Mouse (Mus musculus): Measurements from ENCODE around the gene Cyp8b1. TPM values are rescaled to one million over a fixed set of nuclear protein-coding genes. Genes with fewer than 3 reads are reported as not detected.

Cyp8b1 gene
- polyA plus RNA-seq (2021), result not detected

DNA sequence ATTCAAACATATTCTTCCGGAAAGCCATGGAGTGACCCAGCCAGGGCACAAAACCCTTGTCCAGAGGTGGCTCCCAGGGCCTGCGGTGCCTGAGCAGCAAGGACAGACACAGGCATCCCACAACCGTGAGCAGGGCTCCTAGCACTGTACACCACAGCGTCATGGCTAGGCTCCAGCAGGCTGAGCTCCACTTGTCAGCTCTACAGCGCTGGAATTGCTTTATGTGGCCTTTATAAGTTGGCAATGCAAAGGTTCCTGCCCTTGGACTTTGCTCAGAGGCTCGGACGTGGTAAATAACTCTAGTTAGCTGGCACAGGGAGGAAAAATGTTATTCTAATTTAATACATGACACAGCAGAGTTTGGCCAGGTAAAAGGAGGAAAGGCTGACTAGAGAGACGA is at the start of gene Cyp8b1:
Cyp8b1 (minus strand) TSS at position 204 of the 400 bp plus-strand sequence.
- CTCF ChIA-PET, result interaction anchor here (1.1 to 4.3 kb wide), 2 partner anchors 13 to 26 kb away, joined by 3 to 17 read pairs; no protein-coding TSS in a partner anchor

DNA sequence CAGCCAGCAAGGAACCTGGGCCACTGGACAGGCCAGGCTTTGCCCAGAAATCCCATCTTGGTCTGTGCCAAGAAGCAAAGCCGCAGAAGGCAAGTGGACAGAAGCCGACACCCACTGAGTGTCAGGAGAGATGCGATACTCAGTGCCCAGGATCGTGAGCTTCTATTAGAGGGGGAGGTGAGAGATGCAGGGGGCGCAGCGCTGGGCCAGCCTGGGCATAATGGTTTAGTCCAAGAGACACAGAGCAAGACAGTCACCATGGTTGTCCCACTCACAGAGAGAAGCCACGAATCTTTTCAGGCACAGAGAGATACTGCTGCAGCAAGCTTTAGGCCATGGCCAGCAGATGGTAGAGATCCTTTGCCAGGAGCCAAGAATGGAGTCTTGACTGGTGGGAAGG is 48.8 kb upstream of the Cyp8b1 start:
- no peak for TF ChIP-seq CTCF (IDR thresholded peaks at IDR 0.05)
- no peaks in the 10 kb centered on the region for H3K27me3 ChIP-seq
- CTCF ChIA-PET, result interaction anchor here (1.4 kb wide), 1 partner anchor 49 kb away, joined by 3 read pairs; no protein-coding TSS in a partner anchor
- POLR2A ChIA-PET, result no interaction called here
- DNase-seq (ENCODE audit: low read depth, low spot score), result no peak
- ATAC-seq, result no peak
- in situ Hi-C loops (cut with MboI; ENCODE audit: low pct_unique_long_range_greater_than_20kb), result no loop called here

More for the DNA sequence above, at the start of gene Cyp8b1:
- POLR2A ChIA-PET, result no interaction called here
- ATAC-seq, result no peak
- TF ChIP-seq CTCF (IDR thresholded peaks at IDR 0.05), result no peak
- in situ Hi-C loops (cut with MboI; ENCODE audit: low pct_unique_long_range_greater_than_20kb), result no loop called here
- H3K27me3 ChIP-seq, result peaks cover 38% of the 10 kb centered on the region
- DNase-seq (ENCODE audit: low read depth, low spot score), result no peak

DNA sequence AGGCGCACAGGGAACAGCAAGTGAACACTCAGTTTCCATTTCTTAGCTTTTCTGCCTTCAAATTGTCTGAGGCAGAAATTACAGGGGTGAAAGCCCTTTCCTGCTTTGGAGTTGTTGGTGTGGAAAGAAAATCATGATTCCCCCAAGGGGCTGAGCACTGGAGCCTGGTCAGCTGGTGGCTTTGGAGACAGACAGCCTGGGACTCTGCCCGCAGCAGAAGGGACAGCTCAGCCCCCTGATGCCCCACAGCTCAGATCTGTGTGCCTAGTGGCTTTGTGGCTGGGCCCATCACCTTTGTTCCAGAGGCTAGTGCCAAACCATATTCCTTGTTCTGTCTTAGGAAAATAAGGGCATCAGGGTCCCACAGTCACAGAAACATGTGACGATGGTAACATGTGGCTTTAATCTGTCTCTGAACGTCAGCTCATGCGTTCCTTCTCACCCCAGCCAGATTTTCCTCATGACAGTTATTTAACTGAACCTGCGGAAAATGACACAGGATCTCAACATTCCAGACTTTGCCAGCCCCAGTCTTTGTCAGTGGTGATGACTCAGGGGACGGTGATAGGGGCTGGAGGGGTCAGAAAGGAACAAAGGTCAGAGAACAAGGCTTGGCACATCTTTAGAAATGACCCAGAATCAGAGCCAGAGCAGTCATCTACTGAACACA is 44.0 kb upstream of the Cyp8b1 start:
- TF ChIP-seq CTCF (IDR thresholded peaks at IDR 0.05), result no peak
- ATAC-seq (no peak), DNase-seq (ENCODE audit: low read depth, low spot score) (no peak)
- ChIA-PET CTCF (no interaction called here), POLR2A (no interaction called here)
- H3K27me3 ChIP-seq, result no peaks in the 10 kb centered on the region
- in situ Hi-C loops (cut with MboI; ENCODE audit: low pct_unique_long_range_greater_than_20kb), result no loop called here

DNA sequence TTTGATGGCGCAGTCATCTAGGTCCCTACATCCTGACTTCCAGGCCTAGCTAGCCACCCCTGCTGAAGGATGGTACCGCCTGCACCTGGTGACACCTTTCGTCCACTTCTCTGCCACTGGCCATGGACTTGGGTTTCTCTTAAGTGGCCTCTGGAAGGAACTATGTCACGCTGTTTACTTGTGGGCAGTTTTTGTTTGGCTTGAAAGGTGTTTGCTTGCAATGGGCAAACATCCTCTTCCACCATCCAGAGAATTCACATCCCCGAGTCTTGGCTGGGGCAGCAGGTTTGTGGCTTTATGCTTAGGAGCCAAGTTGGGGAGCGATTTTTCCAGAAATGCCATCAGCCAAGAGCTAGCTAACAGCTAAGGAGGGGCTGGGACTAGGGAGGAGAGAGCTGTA is 36.5 kb upstream of the Cyp8b1 start:
- in situ Hi-C loops (cut with MboI; ENCODE audit: low pct_unique_long_range_greater_than_20kb), result no loop called here
- TF ChIP-seq CTCF (IDR thresholded peaks at IDR 0.05), result no peak
- DNase-seq (ENCODE audit: low read depth, low spot score), result no peak
- ChIA-PET CTCF (interaction anchor here (2.1 kb wide), 1 partner anchor 24 kb away, joined by 9 read pairs; no protein-coding TSS in a partner anchor), POLR2A (no interaction called here)
- no peak for ATAC-seq
- no peaks in the 10 kb centered on the region for H3K27me3 ChIP-seq

DNA sequence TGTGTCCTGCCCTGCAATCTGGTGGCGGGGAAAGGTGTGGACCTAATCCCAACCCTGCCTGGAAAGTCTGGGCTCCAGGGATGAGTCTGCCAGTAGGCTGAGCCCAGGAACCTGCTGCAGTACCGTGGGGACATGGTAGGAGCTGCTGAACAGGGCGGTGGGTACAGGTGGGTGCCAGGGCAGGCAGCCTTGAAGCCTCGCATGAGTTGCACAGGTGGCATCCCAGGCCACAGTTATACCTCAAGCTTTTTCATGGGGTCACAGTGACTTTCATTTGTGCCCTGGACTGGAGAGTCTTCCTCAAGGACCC is 35.0 kb upstream of the Cyp8b1 start:
- CTCF ChIA-PET, result no interaction called here
- no peak for DNase-seq (ENCODE audit: low read depth, low spot score)

DNA sequence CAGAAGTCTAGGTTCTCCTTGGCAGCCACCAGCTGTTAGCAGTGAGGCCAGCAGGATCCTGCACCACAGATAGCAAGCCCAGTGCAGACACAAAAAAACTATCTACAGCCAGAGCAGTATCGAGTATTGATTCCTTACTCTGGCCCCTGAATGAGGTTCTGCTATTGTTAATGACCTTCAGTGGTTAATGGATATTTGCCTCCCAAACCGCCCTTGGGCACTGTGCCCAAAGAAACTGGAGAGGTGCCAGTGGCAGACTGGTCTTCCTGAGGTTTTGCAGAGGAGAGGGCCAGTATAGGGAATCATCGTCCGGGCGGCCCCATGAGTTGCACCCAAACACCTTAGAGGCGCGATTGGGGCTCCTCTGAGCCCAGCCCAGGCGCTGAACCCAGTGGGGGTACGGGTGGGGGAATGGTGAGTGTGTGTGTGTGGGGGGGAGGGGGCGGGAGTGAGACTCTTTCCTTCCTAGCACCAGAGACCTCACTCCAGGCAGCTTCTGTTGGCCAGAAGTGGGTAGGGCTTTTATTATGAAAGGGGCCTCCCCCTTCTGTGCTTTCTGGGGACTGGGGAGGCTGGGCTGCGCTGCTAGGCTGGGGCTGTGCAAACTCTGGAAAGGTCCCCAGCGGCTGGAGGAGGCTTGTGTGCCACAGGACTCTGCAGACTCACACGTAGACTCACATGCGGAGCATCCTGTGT is 34.5 kb upstream of the Cyp8b1 start, which contains the start of gene Fam198a:
Fam198a (plus strand) TSS at position 571 of the 696 bp plus-strand sequence.
- no peak for TF ChIP-seq CTCF (IDR thresholded peaks at IDR 0.05)
- ChIA-PET POLR2A (no interaction called here), CTCF (no interaction called here)
- DNase-seq (ENCODE audit: low read depth, low spot score) (no peak), ATAC-seq (peak; percentile 11)
- in situ Hi-C loops (cut with MboI; ENCODE audit: low pct_unique_long_range_greater_than_20kb), result no loop called here
- no peaks in the 10 kb centered on the region for H3K27me3 ChIP-seq

More for the DNA sequence above, 35.0 kb upstream of the Cyp8b1 start:
- TF ChIP-seq CTCF (IDR thresholded peaks at IDR 0.05), result no peak
- no peak for ATAC-seq
- no peaks in the 10 kb centered on the region for H3K27me3 ChIP-seq
- POLR2A ChIA-PET, result no interaction called here
- in situ Hi-C loops (cut with MboI; ENCODE audit: low pct_unique_long_range_greater_than_20kb), result no loop called here

DNA sequence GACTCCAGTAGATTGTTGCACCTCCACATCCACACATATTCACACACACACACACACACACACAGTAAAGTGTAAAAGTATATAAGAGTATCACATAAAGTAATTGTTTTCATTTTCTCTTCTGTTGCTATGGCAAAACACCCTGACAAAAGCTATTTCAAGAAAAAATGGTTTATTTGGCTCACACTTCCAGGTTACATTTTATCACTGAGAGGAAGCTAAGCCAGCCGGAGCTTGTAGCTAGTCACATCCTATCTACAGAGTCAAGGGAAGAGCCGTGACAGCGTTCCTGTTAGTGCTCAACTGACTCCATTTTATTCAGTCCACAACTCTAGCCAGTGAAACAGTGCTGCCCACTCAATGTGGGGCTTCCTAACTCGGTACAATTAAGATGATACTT is 32.3 kb upstream of the Cyp8b1 start:
- in situ Hi-C loops (cut with MboI; ENCODE audit: low pct_unique_long_range_greater_than_20kb), result loop anchor here (5.0 kb wide), 1 partner anchor 34 kb away; no protein-coding TSS in a partner anchor
- TF ChIP-seq CTCF (IDR thresholded peaks at IDR 0.05), result no peak
- ATAC-seq (no peak), DNase-seq (ENCODE audit: low read depth, low spot score) (no peak)
- POLR2A ChIA-PET, result no interaction called here
- no peaks in the 10 kb centered on the region for H3K27me3 ChIP-seq
- CTCF ChIA-PET, result interaction anchor here (0.7 to 3.0 kb wide), 3 partner anchors 33 to 65 kb away, joined by 3 to 14 read pairs (median 10); no protein-coding TSS in a partner anchor

DNA sequence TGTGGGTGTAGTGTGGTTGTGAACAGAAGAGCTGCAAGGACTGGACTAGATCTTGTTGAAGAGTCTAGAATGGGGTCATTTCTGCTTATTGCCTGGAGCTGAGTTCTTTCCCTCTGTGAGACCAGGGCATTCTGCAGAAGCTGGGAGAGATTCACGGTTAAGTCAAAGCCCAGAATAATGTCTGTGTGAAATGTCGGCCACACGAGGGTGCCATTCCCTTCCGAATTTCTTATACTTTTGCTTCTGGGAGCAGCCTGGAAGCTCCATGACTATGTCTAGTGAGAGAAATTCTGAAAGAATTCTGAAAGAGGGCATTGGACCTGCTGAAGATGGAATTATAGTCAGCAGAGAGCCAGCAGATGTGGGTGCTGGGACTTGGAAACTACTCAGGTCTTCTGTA is 31.7 kb upstream of the Cyp8b1 start:
- CTCF ChIA-PET, result interaction anchor here (0.7 to 3.0 kb wide), 4 partner anchors 33 to 66 kb away, joined by 3 to 14 read pairs (median 6); no protein-coding TSS in a partner anchor
- TF ChIP-seq CTCF (IDR thresholded peaks at IDR 0.05), result no peak
- in situ Hi-C loops (cut with MboI; ENCODE audit: low pct_unique_long_range_greater_than_20kb), result loop anchor here (5.0 kb wide), 1 partner anchor 35 kb away; no protein-coding TSS in a partner anchor
- no peaks in the 10 kb centered on the region for H3K27me3 ChIP-seq
- ATAC-seq, result no peak
- DNase-seq (ENCODE audit: low read depth, low spot score), result no peak
- POLR2A ChIA-PET, result no interaction called here

DNA sequence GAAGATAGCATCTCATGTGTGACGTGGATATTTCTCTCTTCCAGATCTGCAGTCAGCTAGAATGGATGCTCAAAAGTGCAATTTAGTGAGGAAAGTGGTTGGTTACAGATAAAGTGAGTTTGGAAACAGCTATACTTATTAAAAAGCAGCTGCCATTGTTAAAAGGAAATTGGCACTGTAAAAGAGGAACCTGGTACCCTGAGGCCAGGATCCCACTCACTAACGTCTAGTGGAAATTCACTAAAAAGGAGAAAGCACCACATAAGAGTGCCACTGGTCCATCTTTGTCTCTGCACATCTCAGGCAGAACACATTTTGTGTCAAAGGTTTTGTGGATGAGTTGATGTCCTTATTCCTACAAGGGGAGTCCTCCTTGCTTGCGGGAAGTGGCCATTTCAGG is 27.5 kb upstream of the Cyp8b1 start:
- POLR2A ChIA-PET, result no interaction called here
- no peak for ATAC-seq

DNA sequence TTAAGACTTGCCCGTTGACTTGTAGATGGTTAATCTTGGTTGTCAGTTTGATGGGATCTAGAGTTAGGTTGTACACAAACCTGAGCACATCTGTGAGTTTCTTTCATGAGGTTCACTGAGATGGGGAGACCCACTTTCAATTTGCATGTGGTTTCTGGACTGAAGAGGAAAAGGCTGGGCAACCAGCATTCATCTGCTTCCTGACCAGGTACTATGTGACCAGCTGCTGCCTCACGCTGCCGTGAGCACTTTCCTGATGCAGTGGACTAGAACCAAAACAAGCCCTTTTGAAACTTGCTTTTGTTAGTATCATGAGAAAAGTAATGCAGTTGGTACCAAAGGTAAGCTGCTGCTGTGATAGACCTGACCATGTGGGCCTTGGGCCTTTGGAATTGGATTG is 26.9 kb upstream of the Cyp8b1 start:
- TF ChIP-seq CTCF (IDR thresholded peaks at IDR 0.05), result no peak
- H3K27me3 ChIP-seq, result peaks cover 5% of the 10 kb centered on the region
- POLR2A ChIA-PET, result no interaction called here
- ATAC-seq, result no peak
- CTCF ChIA-PET, result interaction anchor here (0.9 kb wide), 1 partner anchor 27 kb away, joined by 3 read pairs; the partner anchor contains the start of gene Cyp8b1
- in situ Hi-C loops (cut with MboI; ENCODE audit: low pct_unique_long_range_greater_than_20kb), result no loop called here
- DNase-seq (ENCODE audit: low read depth, low spot score), result no peak

More for the DNA sequence above, 27.5 kb upstream of the Cyp8b1 start:
- in situ Hi-C loops (cut with MboI; ENCODE audit: low pct_unique_long_range_greater_than_20kb), result no loop called here
- H3K27me3 ChIP-seq, result peaks cover 2% of the 10 kb centered on the region
- CTCF ChIA-PET, result no interaction called here
- TF ChIP-seq CTCF (IDR thresholded peaks at IDR 0.05), result no peak
- DNase-seq (ENCODE audit: low read depth, low spot score), result no peak

DNA sequence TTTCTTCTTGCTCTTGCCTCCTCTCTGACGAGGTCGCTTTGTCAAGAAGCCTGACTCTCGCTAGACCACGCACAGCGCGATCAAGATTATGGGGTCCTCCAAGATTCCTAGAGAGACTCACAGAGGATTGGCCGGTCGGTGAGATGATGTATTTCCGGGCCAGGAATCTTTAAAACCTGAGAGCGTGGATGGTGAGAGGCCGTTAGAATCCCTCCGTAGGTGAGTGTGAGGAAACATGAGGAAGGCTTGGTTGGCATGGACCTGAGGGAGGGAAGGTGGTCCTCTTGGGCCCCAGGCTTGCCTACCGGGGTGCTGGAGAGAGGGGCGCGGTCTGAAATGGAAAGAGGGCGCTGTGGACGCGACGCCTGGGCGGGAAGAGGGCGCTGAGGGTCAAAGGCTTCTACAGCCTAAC is 21.8 kb upstream of the Cyp8b1 start:
- TF ChIP-seq CTCF (IDR thresholded peaks at IDR 0.05), result no peak
- ATAC-seq (no peak), DNase-seq (ENCODE audit: low read depth, low spot score) (no peak)
- ChIA-PET POLR2A (no interaction called here), CTCF (no interaction called here)
- H3K27me3 ChIP-seq, result peaks cover 12% of the 10 kb centered on the region
- in situ Hi-C loops (cut with MboI; ENCODE audit: low pct_unique_long_range_greater_than_20kb), result no loop called here

All from Patski (cell line).